Mouse (Mus musculus) gastrocnemius, postnatal 36 days (tissue): ENCODE measurements around the gene Tbx2. TPM values are rescaled to one million over a fixed set of nuclear protein-coding genes. Genes with fewer than 3 reads are reported as not detected.

Experiments used
- DNase-seq, 2 experiments: peaks; one replicate each; pipeline ENCODE4 v3.0.0; 2022
- intact Hi-C: fragments of 180-260 bp; cut with DNase I; formaldehyde crosslinking; loops from one replicate; pipeline ENCODE4 v1.15.1; 2025
- total RNA-seq, 2 experiments: library from RNA; stranded (reverse); gene quantifications; 2 replicates each; pipeline ENCODE4 v1.2.3; 2021

Tbx2 gene
- total RNA-seq, 2 experiments from 2014 or later = 3.0 to 3.7 TPM

DNA sequence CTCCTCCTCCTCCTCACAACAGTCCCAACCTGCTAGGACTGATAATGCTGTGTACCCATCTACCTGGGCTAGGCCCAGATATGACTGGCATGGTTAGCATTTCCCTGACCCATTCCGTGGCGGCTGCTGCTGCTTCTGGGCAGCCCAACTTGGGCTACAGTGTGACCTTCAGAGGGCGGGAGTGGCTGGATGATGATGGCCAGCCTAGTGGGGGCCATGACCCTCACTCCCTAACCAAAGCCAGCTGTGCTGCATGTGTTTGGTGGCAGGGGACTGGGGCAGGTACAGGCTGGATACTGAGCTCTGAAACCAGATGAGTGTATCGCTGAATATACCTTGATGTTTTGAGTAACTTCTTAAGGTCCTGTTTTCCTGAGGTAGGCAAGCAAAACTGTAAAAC is 8.6 kb upstream of the Tbx2 start:
- no peak for DNase-seq
- intact Hi-C loops = loop anchor here (2.0 to 5.0 kb wide), 4 partner anchors 86 to 351 kb away; no protein-coding TSS in a partner anchor

GRCm38 (mm10) chr11:85825031-85825430 is 7.3 kb upstream of the Tbx2 start:
- intact Hi-C loops = loop anchor here (5.0 kb wide), 1 partner anchor 443 kb away; no protein-coding TSS in a partner anchor

GRCm38 (mm10) chr11:85825823-85826222 is 6.5 kb upstream of the Tbx2 start:
- no peak for DNase-seq
- intact Hi-C loops = loop anchor here (5.0 kb wide), 1 partner anchor 444 kb away; no protein-coding TSS in a partner anchor

More at GRCm38 (mm10) chr11:85825031-85825430, 7.3 kb upstream of the Tbx2 start:
- no peak for DNase-seq

DNA sequence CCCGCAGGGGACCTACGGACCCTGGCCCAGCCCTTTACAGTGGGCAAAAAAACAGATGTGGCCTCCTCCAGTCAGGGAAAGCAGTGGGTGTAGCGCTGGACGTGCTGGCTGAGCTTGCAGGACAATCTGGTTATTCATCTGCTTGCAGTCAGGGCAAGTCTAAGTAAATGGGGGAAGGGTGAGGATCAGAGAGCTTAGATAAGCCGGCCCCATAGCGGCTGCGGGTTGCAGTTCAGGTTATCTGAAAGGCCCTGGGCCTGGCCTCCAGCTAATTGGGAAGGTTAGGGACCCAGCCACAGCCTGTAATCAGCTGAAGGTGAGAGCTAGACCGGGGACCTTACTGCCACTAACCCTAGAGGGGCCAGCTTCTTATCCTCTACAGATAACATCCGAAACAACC is 5.0 kb upstream of the Tbx2 start:
- no peak for DNase-seq
- intact Hi-C loops = loop anchor here (5.0 kb wide), 1 partner anchor 445 kb away; no protein-coding TSS in a partner anchor

GRCm38 (mm10) chr11:85828691-85829519 is 3.4 kb upstream of the Tbx2 start:
- no peak for DNase-seq
- intact Hi-C loops = loop anchor here (5.0 kb wide), 1 partner anchor 447 kb away; no protein-coding TSS in a partner anchor

- intact Hi-C loops = loop anchor here (5.0 kb wide), 1 partner anchor 447 kb away; no protein-coding TSS in a partner anchor
- DNase-seq = no peak
These were observed 2.6 kb upstream of the Tbx2 start for GRCm38 (mm10) chr11:85829520-85830440.

DNA sequence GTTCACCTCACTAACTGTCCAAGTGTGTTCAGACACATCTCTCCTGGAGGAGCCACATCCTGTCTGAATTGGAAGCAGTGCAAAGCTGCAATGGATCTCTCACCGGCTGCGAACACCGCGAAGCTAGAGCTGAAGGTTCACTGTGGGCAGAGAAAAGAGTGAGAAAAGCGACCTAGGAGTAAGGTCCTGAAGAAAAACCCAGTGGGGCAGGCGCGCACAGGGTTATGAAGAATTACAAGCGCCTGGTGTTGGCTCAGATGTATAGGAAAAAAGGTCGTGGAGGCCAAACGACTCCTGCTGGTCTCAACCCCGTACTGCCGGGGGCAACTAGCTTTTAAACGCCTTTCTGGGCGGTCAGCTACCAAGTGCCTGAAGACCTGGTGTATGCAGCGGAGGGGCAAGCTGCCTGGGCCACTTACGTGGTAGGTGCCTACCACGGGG is 1.4 kb upstream of the Tbx2 start:
- no peak for DNase-seq
- intact Hi-C loops = no loop called here

DNA sequence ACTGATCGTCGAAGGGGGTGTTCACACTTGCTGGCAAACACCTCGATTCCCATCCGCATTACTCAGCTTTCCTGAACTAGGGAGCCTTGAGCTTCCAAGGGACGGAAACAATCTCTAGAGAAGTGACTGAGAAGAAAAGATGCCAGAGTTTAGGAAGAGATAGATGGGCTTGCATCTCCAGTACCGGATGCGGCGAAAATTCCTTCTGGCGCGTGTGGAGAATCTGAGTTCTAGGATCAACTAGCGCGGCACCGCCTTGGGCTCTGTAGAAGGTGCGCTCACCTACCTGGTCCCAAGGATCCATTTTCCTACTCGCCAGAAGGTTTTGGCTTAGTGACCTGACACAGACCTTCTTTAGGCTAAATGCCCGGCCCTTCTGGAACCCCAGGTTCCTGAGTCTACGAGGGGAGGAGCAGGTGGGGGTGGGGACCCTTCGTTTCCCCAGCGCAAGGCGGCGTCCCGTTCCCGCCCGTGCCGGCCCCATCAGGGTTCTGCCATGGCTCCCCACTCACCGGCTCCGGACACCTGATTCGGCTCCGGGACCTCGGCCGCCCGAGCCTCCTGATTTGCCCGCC is 608 bp upstream of the Tbx2 start:
- no peak for DNase-seq
- intact Hi-C loops = no loop called here

- DNase-seq = peak in 1 of 2 experiments; percentile 28
- intact Hi-C loops = no loop called here
These were observed 750 bp downstream of the Tbx2 start for GRCm38 (mm10) chr11:85833081-85833521.

DNA sequence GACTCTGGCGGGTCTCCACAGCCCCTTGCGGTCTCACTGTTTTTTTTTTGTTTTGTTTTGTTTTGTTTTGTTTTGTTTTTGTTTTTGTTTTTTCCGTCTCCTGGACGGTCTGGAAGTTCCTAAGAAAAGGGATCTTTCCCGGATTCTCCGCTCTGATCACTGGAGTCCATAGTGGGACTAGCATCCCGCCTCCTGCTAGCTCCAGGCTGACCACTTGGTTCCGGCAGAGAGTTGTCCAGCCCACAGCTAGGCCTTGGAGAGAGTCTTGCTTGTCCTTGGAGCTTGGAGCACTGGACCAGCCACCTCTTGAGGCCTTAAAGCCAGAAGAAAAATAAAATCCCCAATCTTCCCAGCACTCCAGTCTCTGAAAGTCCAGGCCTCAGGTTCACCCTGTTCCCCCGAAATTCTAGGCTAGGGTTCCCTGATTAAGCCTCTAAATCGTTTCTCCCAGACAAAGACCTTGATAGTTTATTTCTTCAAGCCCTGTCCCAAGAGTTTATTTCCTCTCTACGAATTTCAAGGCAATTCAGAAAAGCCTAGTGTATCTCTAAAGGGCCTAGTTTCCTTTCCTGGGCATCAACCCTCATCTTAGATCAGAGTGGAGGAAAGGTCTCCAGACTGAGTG is 1.5 kb downstream of the Tbx2 start:
- peak in 1 of 2 experiments; percentile 25 for DNase-seq
- intact Hi-C loops = no loop called here

DNA sequence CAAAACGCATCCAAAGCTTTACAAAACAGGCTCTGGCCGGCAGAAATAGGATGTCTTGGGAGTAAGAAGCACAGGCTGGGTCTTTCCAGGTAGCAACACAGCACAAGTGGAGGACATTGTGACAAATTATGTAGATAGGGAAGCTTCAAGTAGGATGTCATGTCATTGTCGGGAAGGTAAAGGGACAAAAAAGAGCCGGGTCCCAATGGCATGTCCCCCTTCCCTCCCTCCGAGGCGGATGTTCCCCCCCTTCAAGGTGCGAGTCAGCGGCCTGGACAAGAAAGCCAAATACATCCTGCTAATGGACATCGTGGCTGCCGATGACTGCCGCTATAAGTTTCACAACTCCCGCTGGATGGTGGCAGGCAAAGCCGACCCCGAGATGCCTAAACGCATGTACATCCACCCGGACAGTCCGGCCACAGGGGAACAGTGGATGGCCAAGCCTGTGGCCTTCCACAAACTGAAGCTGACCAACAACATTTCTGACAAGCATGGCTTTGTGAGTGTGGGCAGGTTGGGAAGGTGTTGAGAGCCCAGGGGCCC is 2.1 kb downstream of the Tbx2 start:
- intact Hi-C loops = no loop called here
- DNase-seq = no peak

DNA sequence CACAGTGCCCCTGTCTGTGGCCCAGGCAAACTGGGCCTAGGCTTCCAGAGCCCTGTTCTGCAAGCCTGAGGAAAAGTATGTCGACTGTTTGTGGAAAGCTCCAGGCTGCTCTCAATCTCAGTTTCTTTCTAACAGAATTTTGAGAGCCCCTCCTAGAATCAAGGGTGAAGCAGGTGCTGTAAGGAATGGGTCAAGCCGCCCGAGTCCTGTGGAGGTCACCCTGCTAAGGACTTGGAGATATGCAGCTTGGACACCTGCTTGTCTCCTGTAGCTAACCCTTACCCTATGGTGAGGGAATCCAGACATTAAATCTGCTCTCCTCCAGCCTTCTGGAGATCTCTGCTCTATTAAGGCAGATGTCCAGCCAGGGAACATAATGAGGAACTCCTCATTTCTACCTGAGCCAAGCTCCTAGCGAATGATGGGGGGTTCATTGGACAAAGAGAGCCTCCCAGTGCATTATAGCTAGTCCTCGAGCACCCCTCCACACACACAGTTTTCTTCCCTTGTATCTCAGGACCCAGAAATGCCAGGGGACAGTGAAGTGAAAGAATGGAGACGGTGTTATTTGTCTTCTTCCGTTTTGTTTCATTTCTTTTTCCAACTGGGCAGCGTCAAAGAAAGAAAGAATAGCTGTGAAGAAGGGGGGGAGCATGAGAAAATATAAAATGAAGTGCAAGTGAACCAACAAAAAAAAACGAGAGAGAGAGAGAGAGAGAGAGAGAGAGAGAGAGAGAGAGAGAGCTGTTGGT is 2.8 kb downstream of the Tbx2 start:
- DNase-seq = no peak
- intact Hi-C loops = no loop called here

- intact Hi-C loops = no loop called here
- no peak for DNase-seq
These were observed 3.6 kb downstream of the Tbx2 start for GRCm38 (mm10) chr11:85835753-85836522.

- peak in 1 of 2 experiments; percentile 25 for DNase-seq
- intact Hi-C loops = no loop called here
These were observed 4.4 kb downstream of the Tbx2 start for GRCm38 (mm10) chr11:85836523-85837290.

- DNase-seq = no peak
- intact Hi-C loops = no loop called here
These were observed 4.9 kb downstream of the Tbx2 start for GRCm38 (mm10) chr11:85837291-85837647.

- peak in 1 of 2 experiments; percentile 25 for DNase-seq
- intact Hi-C loops = no loop called here
These were observed 5.5 kb downstream of the Tbx2 start for GRCm38 (mm10) chr11:85837648-85838423.
